Mouse (Mus musculus) myocyte (in vitro differentiated cells): ENCODE data around the gene Nrk. TPM values are rescaled to one million over a fixed set of nuclear protein-coding genes. Genes with fewer than 3 reads are reported as not detected.

ENCODE experiments used
- H3K27me3 ChIP-seq: one replicate; pipeline ENCODE4 v1.6.1; 2011; ENCODE audit not compliant: control insufficient read depth, insufficient read depth, insufficient read length
- H3K36me3 ChIP-seq: one replicate; pipeline ENCODE4 v1.6.1; 2011; ENCODE audit not compliant: control insufficient read depth, insufficient read depth
- H3K4me2 ChIP-seq: one replicate; pipeline ENCODE4 v1.6.1; 2011; ENCODE audit warnings: low read depth, control low read depth
- H3K4me3 ChIP-seq: one replicate; pipeline ENCODE4 v1.5.1; 2011; ENCODE audit warnings: mild to moderate bottlenecking, control low read depth, moderate library complexity
- H3K79me2 ChIP-seq: one replicate; pipeline ENCODE4 v1.6.1; 2011; ENCODE audit not compliant: control insufficient read depth, insufficient read depth
- H3ac ChIP-seq: one replicate; pipeline ENCODE4 v1.6.1; 2011; ENCODE audit not compliant: control insufficient read depth, insufficient read length
- CEBPB ChIP-seq: IDR thresholded peaks from 2 replicates; pipeline ENCODE4 v1.6.1; 2011; ENCODE audit warnings: mild to moderate bottlenecking, moderate library complexity; ENCODE audit not compliant: poor library complexity, insufficient read depth, severe bottlenecking
- E2F4 ChIP-seq: IDR thresholded peaks from one replicate; pipeline ENCODE4 v1.6.1; 2011; ENCODE audit warnings: mild to moderate bottlenecking, control low read depth, moderate library complexity; ENCODE audit not compliant: insufficient read depth
- MAX ChIP-seq: IDR thresholded peaks from one replicate; pipeline ENCODE4 v1.6.1; 2011; ENCODE audit warnings: low read depth, mild to moderate bottlenecking, control low read depth
- MYOD1 ChIP-seq, 3 experiments: IDR thresholded peaks; one replicate each; pipeline ENCODE4 v1.6.1; 2011; ENCODE audit warnings: control low read depth in 2 of 3, low read depth in 2 of 3, mild to moderate bottlenecking in 2 of 3, moderate library complexity in 1 of 3; ENCODE audit not compliant: insufficient read length in 2 of 3, control insufficient read depth in 1 of 3
- MYOG ChIP-seq, 3 experiments: IDR thresholded peaks; one replicate each; pipeline ENCODE4 v1.6.1; 2011; ENCODE audit warnings: control low read depth in 2 of 3, low read depth in 2 of 3, mild to moderate bottlenecking in 2 of 3; ENCODE audit not compliant: insufficient read length in 2 of 3, control insufficient read depth in 1 of 3, insufficient read depth in 1 of 3
- POLR2A ChIP-seq: IDR thresholded peaks from one replicate; pipeline ENCODE4 v1.6.1; 2011; ENCODE audit warnings: low read depth, mild to moderate bottlenecking, control low read depth, moderate library complexity; ENCODE audit not compliant: insufficient read length
- POLR2AphosphoS2 ChIP-seq: IDR thresholded peaks from one replicate; pipeline ENCODE4 v1.6.1; 2011; ENCODE audit warnings: low read depth, control low read depth; ENCODE audit not compliant: insufficient read length
- REST ChIP-seq: IDR thresholded peaks from one replicate; pipeline ENCODE4 v1.6.1; 2011; ENCODE audit warnings: mild to moderate bottlenecking, control low read depth, moderate library complexity; ENCODE audit not compliant: insufficient read depth, insufficient read length
- SRF ChIP-seq: IDR thresholded peaks from one replicate; pipeline ENCODE4 v1.6.1; 2011; ENCODE audit warnings: low read depth; ENCODE audit not compliant: control insufficient read depth, insufficient read length
- TCF12 ChIP-seq: IDR thresholded peaks from one replicate; pipeline ENCODE4 v1.6.1; 2011; ENCODE audit warnings: mild to moderate bottlenecking, control low read depth; ENCODE audit not compliant: poor library complexity, insufficient read depth, severe bottlenecking
- TCF3 ChIP-seq: IDR thresholded peaks from one replicate; pipeline ENCODE4 v1.6.1; 2011; ENCODE audit warnings: low read depth, control low read depth; ENCODE audit not compliant: insufficient read length
- USF1 ChIP-seq: IDR thresholded peaks from one replicate; pipeline ENCODE4 v1.6.1; 2011; ENCODE audit warnings: low read depth, mild to moderate bottlenecking, control low read depth, moderate library complexity
- polyA plus RNA-seq: library from polyadenylated mRNA; unstranded; fragments of >200 nt; fragmentation: generic; extraction: Trizol; gene quantifications from one replicate; pipeline ENCODE4 v1.2.1, GENCODE M21; 2012; ENCODE audit warnings: missing spikeins

Nrk gene
- polyA plus RNA-seq, 1 experiment, result 0.07 TPM

- no peak for TF ChIP-seq POLR2A
- TF ChIP-seq TCF12, result peak; percentile 51
- TF ChIP-seq MYOD1 (IDR thresholded peaks at IDR 0.05; ENCODE audit: control insufficient read depth in 1 of 3, insufficient read length in 2 of 3, low read depth in 2 of 3), result peak; percentile 48 to 80 (median 78)
- no peak for TF ChIP-seq POLR2AphosphoS2
- TF ChIP-seq REST, result no peak
- TF ChIP-seq MYOG (IDR thresholded peaks at IDR 0.05; ENCODE audit: control insufficient read depth in 1 of 3, insufficient read depth in 1 of 3, insufficient read length in 2 of 3, low read depth in 2 of 3), result peak in 1 of 3 experiments; percentile 37
- peak; percentile 6 for TF ChIP-seq TCF3
- Histone ChIP-seq H3ac (no peak overlapping the region), H3K27me3 (no peaks in the 10 kb centered on the region), H3K36me3 (no peaks in the 10 kb centered on the region), H3K4me2 (peak overlapping the region; percentile 62), H3K4me3 (no peak overlapping the region), H3K79me2 (no peaks in the 10 kb centered on the region)
Measured at GRCm38 (mm10) chrX:139027296-139027695, 113.1 kb downstream of the Nrk start.

DNA sequence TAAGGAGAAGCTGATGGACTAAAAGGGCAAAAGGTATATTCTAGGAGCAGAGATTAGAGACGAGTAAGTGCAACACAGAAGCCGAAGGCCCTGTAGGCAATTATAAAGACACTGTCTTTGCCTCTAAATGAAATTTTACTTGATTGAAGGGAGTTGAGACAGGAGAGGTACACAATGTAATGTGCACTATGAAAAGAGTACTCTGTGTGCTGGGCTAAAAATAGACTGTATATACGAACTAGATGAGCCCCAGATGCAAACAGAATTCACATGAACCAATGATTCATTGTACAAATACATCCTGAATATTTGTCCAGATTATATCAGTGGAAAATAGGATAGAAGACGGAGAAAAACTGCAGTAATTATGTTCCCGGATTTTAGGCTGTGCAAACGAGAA lies 113.7 kb downstream of the Nrk start:
- H3K79me2 ChIP-seq, result no peaks in the 10 kb centered on the region
- no peak for TF ChIP-seq E2F4
- no peak for TF ChIP-seq MYOG (IDR thresholded peaks at IDR 0.05; ENCODE audit: control insufficient read depth in 1 of 3, insufficient read depth in 1 of 3, insufficient read length in 2 of 3, low read depth in 2 of 3)
- TF ChIP-seq REST, result no peak
- TF ChIP-seq USF1, result no peak
- TF ChIP-seq POLR2AphosphoS2, result no peak
- TF ChIP-seq SRF, result no peak
- no peak for TF ChIP-seq TCF12
- TF ChIP-seq MYOD1 (IDR thresholded peaks at IDR 0.05; ENCODE audit: control insufficient read depth in 1 of 3, insufficient read length in 2 of 3, low read depth in 2 of 3), result no peak
- TF ChIP-seq TCF3, result no peak
- TF ChIP-seq POLR2A, result no peak
- no peak for TF ChIP-seq CEBPB
- no peak for TF ChIP-seq MAX

DNA sequence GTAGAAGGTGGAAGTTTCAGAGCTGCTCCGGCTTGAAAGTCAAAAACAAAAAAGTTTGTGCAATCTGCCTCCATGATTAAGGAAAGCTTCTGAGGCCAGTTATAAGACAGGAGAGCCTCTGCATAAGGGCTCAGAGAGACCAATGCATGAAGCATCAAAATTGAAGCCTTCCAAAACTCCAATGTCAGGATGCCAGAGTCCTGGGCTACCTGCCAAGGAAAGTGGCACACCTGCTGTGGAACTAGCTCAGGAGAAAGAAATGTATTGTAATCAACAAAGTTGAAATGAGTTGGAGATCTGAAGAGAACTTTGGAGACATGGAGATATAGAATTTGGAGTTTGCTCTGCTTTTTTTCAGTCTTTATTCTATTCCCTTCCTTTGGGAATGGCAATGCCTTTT lies 123.4 kb downstream of the Nrk start:
- no peaks in the 10 kb centered on the region for H3K36me3 ChIP-seq
- no peak overlapping the region for H3ac ChIP-seq
- H3K4me2 ChIP-seq, result no peak overlapping the region
- TF ChIP-seq SRF, result no peak
- no peak for TF ChIP-seq MAX
- TF ChIP-seq MYOD1 (IDR thresholded peaks at IDR 0.05; ENCODE audit: control insufficient read depth in 1 of 3, insufficient read length in 2 of 3, low read depth in 2 of 3), result no peak
- no peak for TF ChIP-seq TCF3
- H3K79me2 ChIP-seq, result no peaks in the 10 kb centered on the region
- no peak overlapping the region for H3K4me3 ChIP-seq
- H3K27me3 ChIP-seq, result no peaks in the 10 kb centered on the region

More for the DNA sequence above, 113.7 kb downstream of the Nrk start:
- H3ac ChIP-seq, result no peak overlapping the region
- peak overlapping the region; percentile 62 for H3K4me2 ChIP-seq
- H3K4me3 ChIP-seq, result no peak overlapping the region
- H3K36me3 ChIP-seq, result no peaks in the 10 kb centered on the region
- no peaks in the 10 kb centered on the region for H3K27me3 ChIP-seq

GRCm38 (mm10) chrX:139039314-139039713 lies 125.1 kb downstream of the Nrk start:
- Histone ChIP-seq H3K4me3 (no peak overlapping the region), H3K4me2 (no peak overlapping the region), H3K79me2 (no peaks in the 10 kb centered on the region), H3ac (no peak overlapping the region), H3K27me3 (no peaks in the 10 kb centered on the region), H3K36me3 (no peaks in the 10 kb centered on the region)
- no peak for TF ChIP-seq CEBPB
- TF ChIP-seq MAX, result no peak
- TF ChIP-seq SRF, result no peak
- no peak for TF ChIP-seq POLR2A
- TF ChIP-seq TCF12, result no peak
- TF ChIP-seq POLR2AphosphoS2, result no peak
- TF ChIP-seq REST, result no peak
- no peak for TF ChIP-seq MYOG (IDR thresholded peaks at IDR 0.05; ENCODE audit: control insufficient read depth in 1 of 3, insufficient read depth in 1 of 3, insufficient read length in 2 of 3, low read depth in 2 of 3)
- no peak for TF ChIP-seq USF1
- no peak for TF ChIP-seq E2F4
- TF ChIP-seq MYOD1 (IDR thresholded peaks at IDR 0.05; ENCODE audit: control insufficient read depth in 1 of 3, insufficient read length in 2 of 3, low read depth in 2 of 3), result no peak
- no peak for TF ChIP-seq TCF3

DNA sequence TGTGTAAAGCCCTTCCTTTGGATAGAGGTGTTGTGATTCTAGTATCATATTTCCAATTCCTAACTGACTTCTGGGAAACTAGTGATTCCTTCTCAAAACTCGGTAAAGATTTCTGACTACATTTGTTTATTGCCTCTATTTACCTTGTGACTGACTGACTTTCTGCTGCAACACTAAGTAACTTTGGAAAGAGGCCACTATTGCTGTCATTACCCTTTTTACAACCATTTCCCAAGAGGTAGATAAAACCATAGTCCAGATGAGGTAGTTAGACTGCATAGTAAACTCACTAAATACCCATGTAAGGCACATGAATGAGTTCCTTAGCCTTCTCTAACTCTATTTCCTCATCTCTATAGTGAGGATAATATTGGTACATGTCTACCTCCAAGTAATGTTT lies 126.9 kb downstream of the Nrk start:
- TF ChIP-seq POLR2AphosphoS2, result no peak
- no peak for TF ChIP-seq SRF
- no peak for TF ChIP-seq MYOD1 (IDR thresholded peaks at IDR 0.05; ENCODE audit: control insufficient read depth in 1 of 3, insufficient read length in 2 of 3, low read depth in 2 of 3)
- TF ChIP-seq TCF3, result no peak
- TF ChIP-seq USF1, result no peak
- TF ChIP-seq MAX, result no peak
- TF ChIP-seq E2F4, result no peak
- TF ChIP-seq TCF12, result no peak
- no peak for TF ChIP-seq POLR2A
- TF ChIP-seq REST, result no peak
- no peak for TF ChIP-seq MYOG (IDR thresholded peaks at IDR 0.05; ENCODE audit: control insufficient read depth in 1 of 3, insufficient read depth in 1 of 3, insufficient read length in 2 of 3, low read depth in 2 of 3)
- TF ChIP-seq CEBPB, result no peak
- Histone ChIP-seq H3ac (no peak overlapping the region), H3K4me3 (no peak overlapping the region), H3K79me2 (no peaks in the 10 kb centered on the region), H3K4me2 (no peak overlapping the region), H3K36me3 (no peaks in the 10 kb centered on the region), H3K27me3 (no peaks in the 10 kb centered on the region)
